Mouse (Mus musculus) adrenal gland, postnatal 10 days (tissue): ENCODE data around the gene Pakap. TPM values are rescaled to one million over a fixed set of nuclear protein-coding genes. Genes with fewer than 3 reads are reported as not detected.
A peak's percentile ranks its signal among the peaks of the same experiment; 100 is the strongest.

Experiments
- DNase-seq: peaks from one replicate; pipeline ENCODE4 v3.0.0; 2021; ENCODE audit warnings: mixed read lengths
- total RNA-seq, 2 experiments: library from RNA; stranded (reverse); gene quantifications; 2 replicates each; pipeline ENCODE4 v1.2.3; 2021

The Pakap gene
- total RNA-seq, 2 experiments from 2014 or later = 41.1 to 45.9 TPM

DNA sequence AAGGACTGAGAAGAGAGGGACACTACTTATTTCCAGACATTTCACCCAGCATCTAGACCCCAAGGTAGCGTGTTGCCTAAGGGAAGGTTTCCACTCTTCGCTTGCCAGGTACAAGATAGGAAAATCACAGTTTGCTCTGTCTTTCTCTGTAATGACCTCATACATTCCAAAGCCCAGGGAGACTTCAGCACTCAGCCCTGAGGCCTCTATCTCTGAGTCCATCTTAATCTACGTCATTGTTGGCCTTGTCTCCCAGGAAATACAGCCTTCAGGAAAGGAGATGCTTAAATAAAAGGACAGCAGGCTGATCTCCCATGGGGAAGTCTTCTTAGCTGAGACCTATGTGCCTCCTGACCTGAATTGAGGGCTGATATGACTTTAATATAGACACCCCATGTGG is 234.4 kb downstream of the Pakap start:
- DNase-seq = peak; percentile 32

DNA sequence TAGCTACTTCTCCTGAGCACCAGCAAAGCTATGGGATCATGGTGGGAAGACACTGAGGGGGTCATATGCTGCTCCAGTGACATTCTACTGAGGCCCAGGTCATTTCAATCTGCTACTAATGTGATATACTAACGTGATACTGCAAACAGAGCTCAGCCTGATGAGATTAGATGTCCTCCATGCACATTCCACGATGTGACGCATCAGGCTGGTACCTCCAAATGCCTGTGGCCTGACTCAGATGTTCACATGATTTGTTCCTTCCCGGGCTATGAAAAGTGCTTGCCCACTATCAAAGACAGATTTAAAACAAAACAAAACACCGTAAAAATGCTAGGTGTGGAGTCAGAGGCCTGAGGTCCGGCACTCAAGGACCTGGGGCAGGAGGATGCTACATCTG is 236.9 kb downstream of the Pakap start:
- DNase-seq = peak; percentile 45

DNA sequence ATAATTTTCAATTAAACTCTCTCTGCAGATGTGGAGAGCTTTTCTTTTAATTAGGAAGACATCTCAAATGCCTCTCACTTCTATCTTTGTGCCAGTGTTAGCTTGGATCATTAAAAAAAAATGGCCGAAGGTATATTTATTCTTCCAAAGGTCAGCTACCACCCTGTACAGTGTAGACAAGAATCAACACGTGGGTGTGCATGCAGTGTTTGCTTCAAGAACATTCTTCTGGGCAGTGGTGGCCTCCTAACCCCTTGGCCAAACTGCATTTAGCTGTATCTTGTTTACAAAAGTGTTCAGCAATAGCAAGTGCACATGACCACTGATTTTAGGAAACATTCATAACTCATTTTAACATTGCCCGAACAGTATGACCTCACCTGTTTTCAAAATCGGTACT is 241.5 kb downstream of the Pakap start:
- no peak for DNase-seq

DNA sequence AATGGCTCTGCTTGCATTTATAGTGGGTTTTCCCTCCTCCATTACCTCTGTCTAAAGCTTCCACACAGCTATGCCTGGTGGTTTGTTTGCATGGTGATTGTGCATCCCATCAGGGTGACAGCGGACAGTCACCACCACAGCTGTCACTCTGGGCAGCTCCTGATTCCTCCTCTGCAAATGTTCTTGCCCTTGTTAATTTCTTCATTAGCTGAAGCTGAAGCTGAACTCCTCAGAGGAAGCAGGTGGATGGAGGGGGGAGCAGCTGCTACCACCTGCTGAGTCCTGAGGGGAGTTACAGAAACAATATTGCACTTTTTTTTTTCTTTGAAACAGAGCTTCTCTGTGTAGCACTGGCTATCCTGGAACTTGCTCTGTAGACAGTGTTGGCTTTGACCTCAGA is 244.1 kb downstream of the Pakap start:
- no peak for DNase-seq

DNA sequence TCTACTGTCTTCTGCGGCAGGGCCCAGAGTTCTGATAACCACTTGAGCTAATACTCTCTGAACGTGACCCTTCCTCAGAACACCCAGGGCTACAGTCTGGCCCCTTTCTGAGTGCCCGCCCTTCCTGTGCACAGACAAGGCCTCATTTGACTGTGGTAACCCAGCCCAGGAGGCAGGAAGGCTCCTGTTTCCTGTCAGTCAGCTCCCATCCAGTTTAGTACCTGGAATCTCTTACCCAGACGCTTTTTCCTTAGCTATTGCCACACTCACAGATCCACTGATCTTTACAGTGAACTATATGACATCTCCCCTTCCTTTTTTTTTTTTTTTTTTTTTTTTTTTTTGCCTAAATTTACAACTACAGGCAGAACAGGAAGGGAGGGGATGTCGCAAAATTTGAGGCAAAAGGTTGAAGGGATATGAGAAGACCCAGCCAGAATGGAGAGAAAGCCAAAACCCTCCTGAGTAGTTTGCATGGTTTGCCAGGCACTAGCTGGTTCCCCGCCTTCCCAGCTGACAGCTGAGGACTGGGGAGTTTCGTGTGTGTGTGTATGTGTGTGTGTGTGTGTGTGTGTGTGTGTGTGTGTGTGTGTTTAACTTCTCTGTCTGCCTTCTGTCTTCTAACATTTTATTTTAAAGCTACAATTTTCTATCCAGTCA is 245.1 kb downstream of the Pakap start:
- no peak for DNase-seq

DNA sequence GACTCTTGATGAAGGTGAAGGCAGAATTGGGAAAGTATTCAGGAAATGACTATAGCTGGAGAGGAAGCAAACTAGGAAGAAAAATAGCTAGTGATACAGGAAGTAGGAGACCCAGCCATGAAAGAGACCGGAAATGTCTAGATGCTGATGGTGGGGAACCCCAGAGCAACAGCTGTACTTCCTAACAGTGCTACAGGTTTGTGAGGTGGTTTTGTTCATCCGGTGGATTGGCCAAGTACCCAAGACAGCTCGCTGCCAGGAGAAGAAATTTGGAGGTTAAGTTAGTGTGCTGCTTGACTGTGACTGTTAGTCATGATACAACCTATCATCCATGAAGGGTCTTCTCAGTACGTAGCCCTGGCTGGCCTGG is 245.6 kb downstream of the Pakap start:
- DNase-seq = no peak

DNA sequence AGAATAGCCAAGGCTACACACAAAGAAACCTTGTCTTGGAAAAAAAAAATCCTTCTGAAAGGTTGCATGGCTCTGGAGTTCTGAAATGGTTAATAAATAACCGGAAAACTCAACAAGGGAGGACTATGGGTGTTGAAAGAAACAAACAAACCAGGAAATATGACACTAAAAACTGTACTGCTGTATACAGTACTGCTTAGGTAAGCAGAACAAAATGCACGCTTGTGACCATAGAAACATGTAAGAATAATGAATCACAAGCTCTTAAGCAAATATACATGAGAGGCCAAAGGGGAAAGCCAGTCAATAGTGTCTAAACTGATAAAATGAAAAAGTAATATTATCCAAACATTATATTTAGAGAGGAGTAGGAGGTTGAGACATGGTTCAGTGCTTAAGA is 247.4 kb downstream of the Pakap start:
- DNase-seq = no peak

DNA sequence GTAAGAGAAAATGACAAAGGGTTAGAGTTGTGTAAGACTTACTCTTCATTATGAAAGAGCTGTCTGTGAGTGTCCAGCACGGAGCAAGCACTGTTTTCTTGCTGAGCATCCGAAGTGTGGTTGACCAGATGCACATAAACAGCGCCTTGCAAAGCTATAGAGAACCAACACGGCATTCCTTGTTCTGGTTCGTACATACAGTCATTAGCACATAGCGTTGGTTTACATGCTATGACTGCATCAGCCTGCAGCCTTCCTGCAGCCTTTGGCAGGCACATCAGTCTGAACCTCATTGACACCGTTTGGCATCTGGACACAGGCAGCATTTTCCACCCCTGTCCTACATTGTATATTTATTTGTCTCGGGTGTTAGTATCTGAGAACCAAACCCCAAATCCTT is 248.2 kb downstream of the Pakap start:
- DNase-seq = no peak

DNA sequence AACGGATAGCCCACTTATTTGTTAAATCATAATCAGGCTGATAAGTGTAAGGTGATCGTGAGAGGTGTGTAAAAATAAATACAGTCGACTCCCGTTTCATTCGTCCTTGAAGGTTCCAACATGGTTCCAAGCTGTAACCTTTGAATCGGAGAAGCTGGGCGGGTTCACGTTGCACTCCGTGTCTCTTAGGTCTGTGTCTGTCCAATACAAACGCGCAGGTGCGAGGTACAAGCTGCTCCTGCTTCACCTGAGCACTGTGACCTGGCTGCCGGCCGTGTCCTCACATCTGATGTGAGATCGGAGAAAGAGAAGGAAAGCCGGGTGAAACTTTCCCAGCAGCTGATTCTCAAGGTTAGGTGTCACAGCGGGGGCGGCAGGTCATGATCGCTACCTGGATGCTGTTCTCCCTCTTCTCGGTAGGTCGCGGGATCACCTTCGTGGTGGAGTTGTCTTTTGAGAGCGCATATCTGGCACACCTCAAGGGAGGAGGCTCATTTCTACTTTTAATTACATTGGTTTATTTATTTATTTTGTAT is 252.9 kb downstream of the Pakap start:
- DNase-seq = no peak

DNA sequence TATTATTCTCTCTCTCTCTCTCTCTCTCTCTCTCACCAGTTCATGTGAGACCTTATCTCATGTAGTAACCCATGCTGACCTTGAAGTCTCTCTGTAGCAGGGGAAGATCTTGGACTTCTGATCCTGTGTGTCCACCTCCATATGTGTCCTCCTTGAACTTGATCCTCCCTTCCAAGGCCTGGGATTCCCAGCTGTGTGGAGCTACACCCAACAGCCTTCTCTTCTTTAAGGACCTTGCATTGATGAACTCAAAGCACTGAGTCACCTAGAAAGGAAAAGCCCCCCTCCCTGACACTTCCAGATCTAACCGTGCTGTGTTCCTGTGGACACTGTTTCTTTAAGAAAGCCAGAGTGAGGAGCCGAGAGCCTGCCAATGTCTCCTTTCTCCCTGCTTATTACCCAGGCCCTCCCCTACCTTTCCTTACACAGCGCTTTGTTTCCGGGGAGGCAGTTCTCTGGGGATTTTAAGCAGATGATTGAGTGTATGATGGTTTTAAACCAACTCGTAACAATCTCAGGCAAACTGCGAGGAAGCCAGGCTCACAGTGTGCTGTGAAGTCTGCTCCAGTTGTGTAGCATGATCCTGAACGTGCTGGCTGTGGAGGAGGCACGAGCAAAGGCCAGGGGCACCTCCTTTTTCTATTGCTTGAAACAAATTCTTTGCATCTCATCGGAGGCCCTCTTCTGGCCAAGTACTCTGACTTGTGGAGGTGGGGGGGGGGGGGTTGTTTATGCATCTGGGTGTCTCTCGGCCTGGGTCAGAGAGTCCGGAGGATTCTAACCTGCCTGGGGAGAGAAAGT is 253.8 kb downstream of the Pakap start:
- no peak for DNase-seq

DNA sequence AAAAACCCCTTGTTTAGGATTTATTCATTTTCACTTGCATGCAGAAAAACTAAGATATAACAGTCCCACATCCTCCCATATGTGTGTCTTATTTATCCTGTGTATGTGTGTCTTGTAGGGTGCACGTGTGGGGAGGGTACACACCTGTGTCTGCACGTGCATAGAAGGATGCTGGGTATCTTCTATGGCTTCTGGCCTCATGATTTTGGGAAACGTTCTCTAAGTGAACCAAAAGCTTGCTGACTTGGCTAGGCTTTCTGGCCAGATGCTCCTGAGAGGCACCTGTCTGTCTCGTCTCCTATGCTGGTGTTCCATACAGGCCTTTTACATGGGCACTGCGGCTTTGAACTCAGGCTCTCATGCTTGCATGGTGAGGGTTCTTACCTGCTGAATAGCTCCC is 254.7 kb downstream of the Pakap start:
- no peak for DNase-seq

DNA sequence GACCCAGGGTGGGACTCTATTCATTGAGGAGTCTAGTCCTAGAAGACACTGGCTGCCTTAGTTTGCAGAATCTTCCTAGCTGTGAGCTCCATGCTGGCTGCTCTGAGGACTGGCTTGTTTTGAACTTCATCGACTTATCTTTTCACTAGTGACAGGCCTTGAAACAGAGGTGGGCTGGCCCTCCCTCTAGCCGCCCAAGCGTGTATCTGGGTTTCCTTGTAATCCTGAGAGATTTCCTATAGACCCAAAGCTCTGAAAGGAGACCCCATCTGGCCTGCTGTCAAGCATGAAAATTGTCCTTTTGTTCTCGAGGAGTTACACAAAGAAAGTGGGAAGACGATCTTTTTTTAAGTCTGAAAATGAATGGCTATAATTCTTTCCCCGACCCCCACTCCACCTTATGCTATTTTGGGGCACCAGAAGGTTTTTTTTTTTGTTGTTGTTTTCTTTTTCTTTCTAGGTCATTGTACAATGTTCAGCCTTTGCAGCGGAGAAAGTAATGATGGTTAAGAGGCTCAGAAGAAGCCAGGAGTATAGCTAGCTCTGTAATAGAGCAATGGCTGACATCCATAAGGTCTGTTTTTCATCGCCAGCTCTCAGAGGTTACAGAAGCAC is 256.8 kb downstream of the Pakap start:
- no peak for DNase-seq

DNA sequence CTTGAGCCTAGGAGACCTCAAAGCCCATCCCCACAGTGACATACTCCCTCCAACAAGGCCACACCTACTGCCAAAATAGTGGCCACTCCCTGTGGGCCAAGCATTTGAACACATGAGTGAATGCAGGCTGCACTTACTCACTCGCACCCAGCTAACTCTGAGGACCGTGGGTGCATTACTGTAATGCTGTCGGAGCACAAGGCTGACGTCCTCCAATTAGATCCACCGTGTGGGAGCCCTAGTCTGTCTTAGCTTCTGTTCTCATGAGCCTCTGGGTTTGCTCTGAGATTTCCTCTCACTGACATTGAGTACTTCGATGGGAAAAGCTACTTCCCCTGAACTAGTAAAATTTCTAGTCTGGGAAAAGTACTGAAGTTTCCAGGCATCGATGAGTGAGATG is 258.3 kb downstream of the Pakap start:
- DNase-seq = no peak

DNA sequence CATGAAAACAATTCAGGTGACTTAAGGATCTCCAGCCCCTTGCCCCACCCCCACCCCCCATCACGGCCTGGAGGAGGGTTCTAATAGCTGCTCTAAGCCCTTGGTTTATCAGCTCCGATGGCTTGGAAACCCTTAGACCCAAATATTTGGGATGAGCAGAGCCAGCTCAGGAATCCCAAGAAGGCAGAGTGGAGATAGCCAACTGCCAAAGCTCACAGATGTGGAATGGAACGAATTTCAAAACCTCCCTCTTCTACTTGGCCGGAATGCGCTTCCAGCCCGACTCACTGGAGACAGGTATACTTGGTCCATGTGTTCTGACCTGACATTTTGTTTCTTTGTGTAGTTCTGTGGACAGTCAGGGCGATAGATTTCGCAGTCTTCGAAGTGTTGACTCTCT is 261.2 kb downstream of the Pakap start:
- DNase-seq = no peak

DNA sequence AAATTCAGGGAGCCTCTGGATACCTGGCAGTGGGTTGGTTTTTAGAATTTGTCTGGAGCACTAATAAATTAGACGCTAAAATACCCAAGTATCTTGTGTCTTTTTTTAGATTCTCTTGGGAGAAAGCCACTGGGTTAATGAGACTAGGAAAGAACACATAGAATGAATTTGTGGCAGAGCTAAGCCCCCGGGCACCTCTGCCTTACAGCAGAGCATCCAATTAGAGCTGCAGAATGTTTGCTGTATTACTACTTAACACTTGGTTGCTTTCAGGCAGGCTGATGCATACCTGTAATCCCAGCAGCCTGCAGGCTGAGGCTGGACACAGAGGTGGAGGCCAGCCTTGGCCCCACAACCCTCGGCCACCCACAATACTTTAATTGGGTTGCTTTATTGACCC is 261.8 kb downstream of the Pakap start:
- DNase-seq = no peak

DNA sequence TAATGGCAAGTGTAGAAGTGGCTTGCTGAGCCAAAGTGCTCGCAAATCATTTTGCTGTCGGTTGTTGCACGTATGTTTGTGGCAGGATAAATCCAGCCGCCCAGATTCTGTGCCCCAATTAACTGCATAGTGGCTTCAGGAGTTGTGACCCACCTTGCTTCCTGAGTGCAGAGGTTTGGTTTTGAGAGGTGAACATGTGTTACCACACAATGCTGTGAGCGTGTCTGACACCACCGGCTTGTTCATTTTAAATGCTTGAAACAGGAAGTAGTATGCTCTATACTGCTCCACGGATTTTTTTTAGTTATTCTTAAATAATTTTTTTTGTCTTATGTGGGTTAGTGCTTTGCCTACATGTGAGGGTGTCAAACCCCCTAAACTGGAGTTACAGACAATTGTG is 264.3 kb downstream of the Pakap start:
- DNase-seq = no peak

DNA sequence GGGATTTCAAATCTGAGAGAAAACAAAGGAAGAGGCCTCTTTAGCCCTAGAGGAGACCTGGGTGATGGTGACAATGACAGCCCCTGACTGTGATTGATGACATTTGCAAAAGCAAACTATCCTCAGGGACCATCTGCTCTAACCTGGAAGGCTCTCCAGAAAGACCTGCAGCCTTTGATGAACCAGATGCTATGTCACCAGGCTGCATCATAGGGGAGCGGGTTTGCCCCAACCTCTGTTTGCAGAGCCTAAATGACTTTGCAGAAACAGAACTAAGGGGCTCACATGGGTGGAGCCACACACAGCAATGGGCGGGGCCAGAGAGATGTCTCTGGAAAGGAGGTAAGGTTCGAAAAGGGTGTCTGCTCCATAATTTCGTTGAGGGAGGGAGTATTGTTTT is 265.1 kb downstream of the Pakap start:
- DNase-seq = no peak

DNA sequence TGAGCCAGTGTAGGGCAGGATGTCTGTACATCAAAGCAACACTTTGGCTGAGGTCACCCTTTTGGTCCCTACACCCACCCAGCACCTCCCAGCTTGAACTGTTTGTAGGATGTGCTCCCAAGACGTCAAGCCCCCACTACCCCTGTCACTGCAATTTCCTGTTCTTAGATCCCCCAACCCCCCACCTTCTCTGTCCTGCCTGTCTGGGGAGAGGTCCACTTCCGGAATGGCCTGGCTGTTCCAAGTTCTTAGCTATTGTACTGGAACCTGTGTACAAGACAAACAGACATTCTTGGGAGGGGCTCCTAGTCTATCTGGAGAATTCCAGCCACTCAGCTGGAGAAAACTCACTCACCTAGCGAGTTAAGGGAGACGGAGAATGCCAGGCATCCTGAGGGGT is 266.2 kb downstream of the Pakap start:
- DNase-seq = no peak

DNA sequence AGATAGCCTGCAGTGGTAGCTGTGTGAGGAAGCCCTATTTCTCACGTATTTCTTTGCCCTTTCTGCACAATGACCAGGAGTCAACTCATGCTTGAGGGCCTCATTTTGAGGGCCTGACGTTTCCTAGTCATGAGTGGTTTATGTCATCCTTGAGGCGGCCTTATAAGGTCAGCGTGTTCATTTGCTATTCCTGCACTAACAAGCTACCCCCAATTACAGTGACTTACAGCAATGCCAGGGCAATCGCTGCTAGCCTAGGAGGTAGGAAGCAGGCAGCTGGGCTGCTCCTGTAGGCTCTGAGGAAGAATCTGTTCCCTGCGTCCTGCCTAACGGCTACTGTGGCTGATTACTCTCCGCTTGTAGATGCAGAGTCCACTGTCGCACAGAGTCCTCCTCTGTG is 269.1 kb downstream of the Pakap start:
- no peak for DNase-seq

DNA sequence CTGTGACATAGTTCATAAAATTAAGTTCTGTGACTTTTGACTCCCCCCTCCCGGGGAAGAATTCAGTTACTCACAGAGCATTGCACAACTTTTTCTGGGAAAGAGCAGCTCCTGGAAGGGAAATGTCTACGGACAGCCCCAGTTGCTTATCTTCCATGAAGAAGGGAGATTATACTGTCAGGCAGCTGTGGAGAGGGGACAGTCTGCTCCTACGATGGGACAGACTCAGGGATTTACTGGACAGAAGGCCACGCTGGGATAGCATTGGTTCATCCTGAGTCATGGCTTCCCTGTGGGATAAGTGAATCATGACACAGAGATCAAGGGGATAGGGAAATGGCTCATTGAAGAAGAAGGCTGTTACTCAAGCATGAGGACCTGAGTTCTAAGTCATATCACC is 271.4 kb downstream of the Pakap start:
- no peak for DNase-seq

DNA sequence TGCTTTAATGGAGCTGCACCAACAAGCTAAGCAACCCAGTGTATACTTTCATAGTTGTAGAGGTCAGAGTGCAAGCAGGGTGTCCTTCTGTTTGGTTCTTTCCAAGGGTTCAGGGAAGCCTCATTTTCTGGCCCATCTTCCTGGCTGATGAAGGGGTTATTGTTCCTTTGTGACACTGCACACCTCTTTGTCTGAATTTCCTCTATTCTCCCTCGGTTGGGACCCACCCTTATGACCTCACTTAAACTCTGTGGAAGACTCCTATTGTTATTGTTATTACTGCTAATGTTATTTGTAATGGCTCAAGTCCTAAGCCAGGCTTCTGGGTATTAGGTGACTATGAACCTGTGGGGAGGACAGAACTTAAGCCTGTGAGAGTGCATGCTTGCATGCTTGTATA is 273.9 kb downstream of the Pakap start:
- no peak for DNase-seq

DNA sequence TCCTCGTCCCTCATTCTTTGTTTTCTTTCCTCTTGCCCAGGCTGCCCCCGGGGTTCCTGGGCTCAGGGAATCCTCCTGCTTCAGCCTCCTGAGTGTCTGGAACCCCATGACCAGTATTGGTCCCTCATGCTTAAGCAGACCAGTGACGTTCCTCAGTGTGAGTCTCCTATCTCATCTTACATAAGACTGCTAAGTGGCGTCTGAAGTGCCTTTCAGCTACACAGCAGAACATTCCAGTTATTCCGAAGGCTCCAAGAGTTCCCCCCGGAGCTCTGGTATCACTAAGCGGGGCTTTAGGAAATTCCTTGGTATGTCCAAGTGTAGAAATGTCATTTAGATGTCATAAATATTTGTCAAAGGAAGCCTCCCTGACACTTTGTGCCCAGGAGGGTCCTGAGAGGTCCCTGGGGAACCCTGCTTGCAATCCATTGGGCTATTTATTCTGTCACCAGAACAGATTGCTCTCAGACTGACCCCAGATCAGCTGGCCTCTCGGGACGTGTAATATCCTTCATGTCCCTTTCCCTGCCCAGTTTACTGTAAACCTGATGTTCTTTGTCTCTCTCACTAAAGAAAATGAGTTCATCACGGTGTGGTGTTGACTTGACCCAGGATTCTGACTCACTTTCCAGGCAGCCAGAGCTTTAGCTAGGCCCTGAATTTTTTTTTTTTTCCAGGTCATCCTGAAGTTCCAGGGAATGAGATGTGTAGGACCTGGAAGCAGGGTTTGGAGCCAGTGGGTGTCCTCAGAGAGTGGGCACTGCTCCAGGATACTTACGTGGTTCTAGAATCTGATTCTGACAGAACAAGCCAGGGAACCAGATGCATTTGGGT is 274.7 kb downstream of the Pakap start:
- no peak for DNase-seq

DNA sequence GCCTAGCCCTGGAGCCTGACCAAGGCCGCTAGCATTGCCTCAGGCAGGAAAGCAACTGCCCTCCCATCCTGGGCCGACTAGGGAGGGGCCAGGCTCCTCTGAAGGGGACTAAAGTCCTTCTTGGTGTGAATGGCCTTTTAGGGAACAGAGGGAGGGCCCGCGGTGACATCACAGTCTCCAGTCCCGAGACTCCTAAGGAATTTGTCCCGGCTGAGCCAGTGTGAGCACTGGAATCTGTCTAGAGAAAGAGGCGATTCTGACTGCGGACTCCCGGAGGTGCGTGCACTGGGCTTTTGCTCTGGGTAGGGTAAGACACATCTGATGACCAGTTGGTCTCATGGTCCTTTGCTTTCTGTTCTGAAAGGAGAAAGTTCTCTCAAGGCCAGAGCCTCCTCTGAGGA is 277.1 kb downstream of the Pakap start:
- peak; percentile 89 for DNase-seq
